Mouse (Mus musculus): Measurements from ENCODE around the gene Sim2.

The Sim2 gene

DNA sequence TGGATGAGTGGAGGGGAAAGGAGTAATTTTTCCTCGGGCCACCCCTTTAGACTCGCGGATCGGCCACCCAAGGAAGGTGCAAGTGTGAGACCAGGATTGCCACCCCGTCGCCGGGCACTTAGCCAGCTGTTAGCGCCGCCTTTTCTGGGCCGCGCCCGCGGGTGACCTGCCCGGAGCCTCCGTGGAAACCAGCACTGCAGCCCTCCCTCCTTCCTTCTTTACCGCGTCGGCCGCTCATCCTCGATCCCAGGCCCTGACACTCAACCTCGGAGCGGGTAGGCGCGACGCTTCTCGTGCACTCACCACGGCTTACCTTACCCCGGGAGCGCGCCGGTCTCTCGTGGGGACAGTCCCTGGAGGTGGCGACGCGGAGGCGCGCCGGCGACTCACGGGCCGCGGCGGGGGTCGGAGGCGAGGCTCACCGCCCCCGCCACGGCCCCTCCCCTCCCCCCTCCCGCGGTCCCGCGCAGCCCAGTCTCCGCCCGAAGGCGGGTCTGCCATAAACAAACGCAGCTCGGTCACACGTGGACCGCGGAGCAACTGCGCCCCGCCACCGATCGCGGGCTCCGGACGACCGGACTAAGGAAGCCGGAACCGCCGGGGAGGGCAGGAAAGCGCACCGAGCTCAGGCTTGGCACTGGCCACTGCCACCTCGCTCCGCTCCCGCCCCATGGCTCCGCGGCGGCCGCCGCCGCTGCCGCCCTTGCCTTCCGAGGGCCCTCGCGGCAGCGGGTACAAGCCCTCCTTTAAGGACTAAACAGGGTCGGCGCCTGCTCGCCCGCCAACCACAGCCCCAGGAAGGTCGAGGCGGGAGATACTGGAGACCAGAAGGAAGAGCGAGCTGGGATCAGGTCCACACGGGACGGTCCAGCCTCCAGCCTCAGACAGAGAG lies at the start of gene Sim2:
Gene Sim2 (plus strand): TSS at position 221 of the 892 bp plus-strand sequence.
- DNase-seq (ENCODE audit: extremely low read depth, low read depth, low spot score) = no peak

DNA sequence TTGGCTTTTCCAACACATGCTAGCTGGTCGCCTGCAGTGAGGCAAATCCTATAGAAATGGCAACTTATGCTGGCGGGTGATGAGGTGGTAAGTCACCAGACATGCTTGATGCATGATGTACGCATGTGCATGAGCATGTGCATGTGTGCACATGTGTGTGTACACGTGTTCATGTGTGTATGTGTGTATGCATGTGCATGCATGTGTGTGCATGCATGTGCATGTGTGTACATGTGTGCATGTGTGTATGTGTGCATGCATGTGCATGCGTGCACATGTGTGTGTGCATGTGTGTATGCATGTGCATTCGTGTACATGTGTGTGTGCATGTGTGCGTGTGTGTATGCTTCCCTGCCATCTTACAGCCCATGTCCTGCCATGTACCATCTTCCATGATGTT lies 47.5 kb upstream of the Sim2 start:
- DNase-seq (ENCODE audit: extremely low read depth, low read depth, low spot score) = no peak

- DNase-seq (ENCODE audit: extremely low read depth, low read depth, low spot score) = no peak
These were observed 46.3 kb upstream of the Sim2 start for GRCm38 (mm10) chr16:94038272-94038985.

- DNase-seq (ENCODE audit: extremely low read depth, low read depth, low spot score) = no peak
These were observed 45.8 kb upstream of the Sim2 start for GRCm38 (mm10) chr16:94038986-94039341.

DNA sequence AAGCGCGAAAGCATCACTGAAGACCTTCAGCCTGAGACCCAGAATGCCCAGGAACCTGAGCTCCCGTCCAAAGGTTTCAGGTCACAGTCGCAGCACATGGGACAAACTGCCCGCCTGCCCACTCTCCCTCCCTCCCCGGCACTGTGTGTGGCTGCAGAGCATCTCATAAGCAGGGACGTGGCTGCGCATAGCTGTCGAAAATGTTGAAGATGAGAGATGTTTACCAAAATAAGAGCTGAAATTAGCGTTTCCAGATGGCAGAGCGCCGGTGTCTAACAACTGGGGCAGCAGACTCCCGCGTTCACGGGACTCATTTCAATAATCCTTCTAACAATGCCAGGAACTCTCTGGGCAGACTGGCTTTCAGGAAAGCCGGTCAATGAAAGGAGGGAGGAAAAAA lies 44.2 kb upstream of the Sim2 start:
- no peak for DNase-seq (ENCODE audit: extremely low read depth, low read depth, low spot score)

DNA sequence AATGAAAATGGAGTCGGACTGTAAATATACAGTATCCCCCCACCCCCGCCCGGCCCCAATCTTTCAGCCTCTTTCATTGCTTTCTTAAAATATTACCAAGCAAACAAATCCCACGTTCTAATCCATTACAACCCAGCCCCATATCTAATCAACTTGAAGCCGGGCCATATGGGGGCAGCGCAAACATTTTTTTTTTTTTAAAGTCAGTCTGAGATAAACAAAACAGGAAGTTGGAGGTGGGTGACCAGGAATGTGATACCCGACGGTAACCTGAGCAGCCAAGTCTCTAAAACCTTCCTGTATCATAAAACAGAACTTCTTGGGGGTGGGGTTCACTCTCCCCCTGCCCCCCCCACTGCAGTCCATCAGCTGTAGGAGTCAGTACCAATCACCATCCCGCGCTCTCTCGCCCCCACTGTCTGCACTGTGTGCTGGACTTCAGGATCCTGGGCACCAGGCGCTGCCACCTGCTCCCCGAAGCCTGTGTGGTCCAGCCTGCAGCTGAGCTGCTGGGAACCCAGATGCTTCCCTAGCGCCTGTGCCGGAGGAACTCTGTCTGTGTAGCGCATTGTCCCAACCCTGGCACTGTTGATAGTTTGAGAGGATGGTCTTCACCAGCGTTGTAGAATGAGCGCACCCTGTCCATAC lies 43.5 kb upstream of the Sim2 start:
- no peak for DNase-seq (ENCODE audit: extremely low read depth, low read depth, low spot score)

DNA sequence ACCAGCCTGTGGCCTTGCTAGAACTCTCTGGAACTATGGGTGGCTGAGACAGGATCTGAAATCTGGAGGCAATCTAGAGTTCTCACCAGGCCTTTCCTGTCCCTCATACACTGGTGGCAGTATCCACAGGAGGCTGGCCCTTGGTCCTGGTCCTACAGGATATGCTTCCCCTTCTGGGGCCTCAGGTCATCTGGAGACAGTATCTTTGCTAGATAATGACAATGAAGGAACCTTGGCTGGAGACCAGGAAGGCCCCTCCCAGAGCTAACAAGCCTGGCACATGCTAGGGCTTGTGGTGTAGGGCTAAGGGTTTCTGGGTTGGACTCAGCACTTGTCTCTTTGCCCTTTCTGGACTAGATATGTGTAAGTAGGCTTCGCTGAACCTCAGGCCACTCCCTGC lies 40.9 kb upstream of the Sim2 start:
- DNase-seq (ENCODE audit: extremely low read depth, low read depth, low spot score) = no peak

DNA sequence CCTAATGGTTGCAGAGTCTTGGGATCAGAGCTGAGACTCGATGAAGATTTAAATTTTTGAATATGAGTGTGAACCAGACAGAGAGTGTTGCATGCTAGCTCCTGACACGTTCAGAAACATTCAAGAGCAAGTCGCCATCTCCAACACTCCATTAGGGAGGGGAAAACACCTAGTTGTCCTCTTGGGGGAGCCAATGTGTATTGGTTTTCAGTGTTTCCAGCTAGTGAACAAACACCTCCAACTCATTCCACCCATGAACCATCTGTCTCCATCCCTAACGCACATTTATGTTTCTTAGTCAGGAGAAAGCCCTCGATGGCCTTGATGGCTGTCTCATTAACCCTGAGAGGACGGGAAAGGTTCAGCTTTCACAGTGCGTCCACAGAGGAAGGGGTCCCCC lies 39.7 kb upstream of the Sim2 start:
- no peak for DNase-seq (ENCODE audit: extremely low read depth, low read depth, low spot score)

GRCm38 (mm10) chr16:94050368-94050767 lies 34.4 kb upstream of the Sim2 start:
- DNase-seq (ENCODE audit: extremely low read depth, low read depth, low spot score) = no peak

- DNase-seq (ENCODE audit: extremely low read depth, low read depth, low spot score) = no peak
These were observed 29.6 kb upstream of the Sim2 start for GRCm38 (mm10) chr16:94055176-94055575.

DNA sequence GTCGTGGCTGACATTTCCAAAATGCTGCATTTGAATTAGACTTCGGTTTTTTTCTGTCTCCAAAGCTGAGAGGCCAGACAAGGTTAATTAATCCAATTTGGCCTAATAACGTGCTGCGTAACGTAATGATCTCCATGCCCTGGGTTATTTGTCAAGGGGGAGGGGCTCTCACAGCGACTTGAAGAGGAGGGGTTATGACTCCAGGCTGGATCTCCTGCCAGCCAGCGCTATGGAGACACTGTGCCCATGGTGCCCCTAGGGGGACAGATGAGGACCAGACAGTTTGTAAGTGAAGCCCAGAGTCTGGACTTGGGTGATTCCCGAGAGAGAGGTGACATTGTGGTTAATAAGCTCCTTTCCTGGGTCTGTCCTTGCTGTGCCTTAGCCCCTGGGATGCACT lies 29.2 kb upstream of the Sim2 start:
- DNase-seq (ENCODE audit: extremely low read depth, low read depth, low spot score) = no peak

- no peak for DNase-seq (ENCODE audit: extremely low read depth, low read depth, low spot score)
These were observed 24.9 kb upstream of the Sim2 start for GRCm38 (mm10) chr16:94059820-94060219.

GRCm38 (mm10) chr16:94064211-94064610 lies 20.5 kb upstream of the Sim2 start:
- DNase-seq (ENCODE audit: extremely low read depth, low read depth, low spot score) = no peak

GRCm38 (mm10) chr16:94065728-94066674 lies 18.7 kb upstream of the Sim2 start:
- no peak for DNase-seq (ENCODE audit: extremely low read depth, low read depth, low spot score)

DNA sequence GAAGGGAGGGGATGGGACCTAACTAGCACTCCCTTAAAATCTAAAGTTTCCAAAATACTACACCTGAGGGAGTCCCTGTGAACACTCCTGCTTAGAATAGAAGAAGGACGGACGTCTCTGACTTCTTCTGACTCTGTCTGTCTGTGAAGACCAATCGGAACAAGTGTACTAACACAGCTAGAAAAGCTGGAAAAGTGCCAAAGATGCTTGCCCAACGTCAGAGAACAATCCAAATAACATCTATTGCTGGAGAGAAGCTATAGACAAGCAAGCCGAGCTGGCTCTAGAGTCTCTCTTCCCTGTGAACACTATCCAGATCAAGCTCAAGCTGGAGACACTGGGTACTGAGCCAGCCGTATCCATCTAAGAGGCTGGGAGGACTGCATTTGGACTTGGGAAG lies 18.0 kb upstream of the Sim2 start:
- peak; percentile 19 for DNase-seq (ENCODE audit: extremely low read depth, low read depth, low spot score)

- no peak for DNase-seq (ENCODE audit: extremely low read depth, low read depth, low spot score)
These were observed 17.5 kb upstream of the Sim2 start for GRCm38 (mm10) chr16:94067280-94067679.

DNA sequence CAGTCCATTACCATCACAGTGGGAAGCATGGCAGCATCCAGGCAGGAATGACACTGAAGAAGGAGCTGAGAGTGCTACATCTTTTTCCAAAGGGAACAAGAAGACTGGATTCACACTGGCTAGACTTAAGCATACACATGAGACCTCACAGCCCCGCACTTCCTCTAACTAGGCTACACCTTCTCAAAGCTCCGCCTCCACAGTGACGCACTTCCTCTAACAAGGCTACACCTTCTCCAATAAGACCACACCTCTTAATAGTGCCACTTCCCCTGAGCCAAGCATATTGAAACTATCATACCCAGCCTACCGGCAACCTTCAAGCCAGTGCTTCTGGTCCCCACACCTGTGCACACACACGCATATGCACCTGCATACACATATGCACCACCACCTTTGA lies 15.7 kb upstream of the Sim2 start:
- no peak for DNase-seq (ENCODE audit: extremely low read depth, low read depth, low spot score)

DNA sequence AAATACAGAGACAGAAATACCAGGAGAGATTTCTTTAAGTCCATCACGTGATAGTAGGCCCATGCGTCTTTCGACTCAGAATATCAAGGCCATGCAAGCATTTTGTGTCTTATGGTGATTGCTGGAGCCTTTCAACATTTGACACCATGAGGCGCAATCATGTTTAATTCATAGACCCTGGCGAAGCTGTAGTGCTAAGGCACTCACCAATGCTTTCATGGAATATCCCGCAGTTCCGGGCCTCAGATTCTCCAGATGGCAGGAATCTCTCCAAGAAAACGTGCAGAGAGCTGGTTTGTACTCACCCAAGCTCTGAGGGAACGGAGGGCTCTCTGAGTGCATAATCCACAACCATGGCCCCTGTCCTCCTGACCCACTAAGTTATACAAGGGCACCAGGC lies 13.8 kb upstream of the Sim2 start:
- DNase-seq (ENCODE audit: extremely low read depth, low read depth, low spot score) = no peak

GRCm38 (mm10) chr16:94071468-94071867 lies 13.3 kb upstream of the Sim2 start:
- no peak for DNase-seq (ENCODE audit: extremely low read depth, low read depth, low spot score)

GRCm38 (mm10) chr16:94075362-94076027 lies 9.2 kb upstream of the Sim2 start:
- no peak for DNase-seq (ENCODE audit: extremely low read depth, low read depth, low spot score)
